Mouse (Mus musculus) stomach, embryonic 16.5 days (tissue): Measurements from ENCODE around the gene Cenpt. TPM values are rescaled to one million over a fixed set of nuclear protein-coding genes. Genes with fewer than 3 reads are reported as not detected.

ENCODE experiments used
- ATAC-seq: fragments of 200-750 bp; cut with Nextera tagmentation; 2 replicates; pipeline ENCODE4 v1.8.0; 2017; ENCODE audit warnings: moderate number of reproducible peaks, moderate TSS enrichment; ENCODE audit not compliant: insufficient read depth, low FRiP score
- H3K27ac ChIP-seq: fragments of 300-500 bp; sonication (generic); 2 replicates; pipeline ENCODE4 v1.5.1; 2014; ENCODE audit warnings: low read length
- H3K27me3 ChIP-seq: fragments of 300-500 bp; sonication (generic); 2 replicates; pipeline ENCODE4 v1.6.1; 2014; ENCODE audit warnings: low read length, control low read depth, mixed read lengths; ENCODE audit not compliant: control insufficient read depth, insufficient read depth
- H3K36me3 ChIP-seq: fragments of 300-500 bp; sonication (generic); 2 replicates; pipeline ENCODE4 v1.6.1; 2014; ENCODE audit warnings: low read length; ENCODE audit not compliant: control insufficient read depth, insufficient read depth
- H3K4me1 ChIP-seq: fragments of 300-500 bp; sonication (generic); 2 replicates; pipeline ENCODE4 v1.6.1; 2014; ENCODE audit warnings: low read length, control low read depth, mixed read lengths; ENCODE audit not compliant: control insufficient read depth, insufficient read depth
- H3K4me2 ChIP-seq: fragments of 300-500 bp; sonication (generic); 2 replicates; pipeline ENCODE4 v1.6.1; 2014; ENCODE audit warnings: low read depth, low read length, mixed read lengths
- H3K4me3 ChIP-seq: fragments of 300-500 bp; sonication (generic); replicated peaks from 2 replicates; pipeline ENCODE4 v1.5.1; 2014; ENCODE audit warnings: mild to moderate bottlenecking, low read length
- H3K9ac ChIP-seq: fragments of 300-500 bp; sonication (generic); 2 replicates; pipeline ENCODE4 v1.6.1; 2014; ENCODE audit warnings: low read length
- H3K9me3 ChIP-seq: fragments of 300-500 bp; sonication (generic); replicated peaks from 2 replicates; pipeline ENCODE4 v1.6.1; 2016; ENCODE audit warnings: low read length, control low read depth; ENCODE audit not compliant: control insufficient read depth
- WGBS: fragments of 180-500 bp; shearing (Covaris S2); extraction: QIAGEN DNeasy Blood & Tissue Kit; methylation state at CpG from one replicate; pipeline ENCODE4 v1.1.7; 2014; 5-methylcytosine and 5-hydroxymethylcytosine counted together
- polyA plus RNA-seq: library from polyadenylated mRNA; unstranded; fragments of >200 nt; fragmentation: Nextera tagmentation; extraction: Ambion mirVana; gene quantifications from 2 replicates; pipeline ENCODE4 v1.2.1, GENCODE M21; 2015

Cenpt gene
- polyA plus RNA-seq, 1 experiment from 2014 or later: 39.4 TPM

GRCm38 (mm10) chr8:105813241-105813640 is 39.8 kb downstream of the Cenpt start:
- Histone ChIP-seq H3K9ac (no peak overlapping the region), H3K36me3 (no peaks in the 10 kb centered on the region), H3K27me3 (no peaks in the 10 kb centered on the region), H3K9me3 (no peaks in the 10 kb centered on the region), H3K4me3 (no peak overlapping the region), H3K4me2 (no peak overlapping the region), H3K4me1 (no peaks in the 10 kb centered on the region; the same call in 1 of the 2 replicates), H3K27ac (no peak overlapping the region)
- ATAC-seq: no peak
- 94% methylated on average over 6 of the region's 6 CpGs for WGBS

- no peak overlapping the region for H3K4me2 ChIP-seq
- WGBS: 83% methylated on average over 5 of the region's 5 CpGs
These were observed 40.6 kb downstream of the Cenpt start for GRCm38 (mm10) chr8:105812511-105812910.

GRCm38 (mm10) chr8:105811543-105811942 is 41.5 kb downstream of the Cenpt start:
- 66% methylated on average over 3 of the region's 3 CpGs for WGBS
- ATAC-seq: no peak
- H3K27me3 ChIP-seq: no peaks in the 10 kb centered on the region

More at GRCm38 (mm10) chr8:105812511-105812910, 40.6 kb downstream of the Cenpt start:
- no peaks in the 10 kb centered on the region; the same call in 1 of the 2 replicates for H3K4me1 ChIP-seq
- no peaks in the 10 kb centered on the region for H3K27me3 ChIP-seq
- no peak overlapping the region for H3K4me3 ChIP-seq
- no peak overlapping the region for H3K9ac ChIP-seq
- no peak for ATAC-seq
- no peaks in the 10 kb centered on the region for H3K36me3 ChIP-seq
- no peak overlapping the region; the same call in 1 of the 2 replicates for H3K27ac ChIP-seq
- no peaks in the 10 kb centered on the region for H3K9me3 ChIP-seq

GRCm38 (mm10) chr8:105811061-105811460 is 42.0 kb downstream of the Cenpt start:
- H3K9me3 ChIP-seq: no peaks in the 10 kb centered on the region
- no peak overlapping the region for H3K4me3 ChIP-seq
- 89% methylated on average over 10 of the region's 10 CpGs for WGBS
- no peaks in the 10 kb centered on the region for H3K27me3 ChIP-seq
- H3K4me1 ChIP-seq: no peaks in the 10 kb centered on the region; the same call in 1 of the 2 replicates
- no peaks in the 10 kb centered on the region for H3K36me3 ChIP-seq
- H3K4me2 ChIP-seq: no peak overlapping the region
- no peak overlapping the region for H3K9ac ChIP-seq
- no peak for ATAC-seq
- H3K27ac ChIP-seq: no peak overlapping the region

More at GRCm38 (mm10) chr8:105811543-105811942, 41.5 kb downstream of the Cenpt start:
- H3K4me3 ChIP-seq: no peak overlapping the region
- H3K9me3 ChIP-seq: no peaks in the 10 kb centered on the region
- no peak overlapping the region for H3K9ac ChIP-seq
- no peaks in the 10 kb centered on the region for H3K36me3 ChIP-seq
- H3K4me2 ChIP-seq: no peak overlapping the region
- H3K4me1 ChIP-seq: no peaks in the 10 kb centered on the region; the same call in 1 of the 2 replicates
- H3K27ac ChIP-seq: no peak overlapping the region

- 85% methylated on average over 6 of the region's 6 CpGs for WGBS
- H3K4me3 ChIP-seq: no peak overlapping the region
- H3K4me2 ChIP-seq: no peak overlapping the region
- no peaks in the 10 kb centered on the region for H3K36me3 ChIP-seq
- H3K27me3 ChIP-seq: no peaks in the 10 kb centered on the region
- ATAC-seq: no peak
- H3K9me3 ChIP-seq: no peaks in the 10 kb centered on the region
- H3K4me1 ChIP-seq: no peaks in the 10 kb centered on the region; the same call in 1 of the 2 replicates
- no peak overlapping the region for H3K27ac ChIP-seq
- no peak overlapping the region for H3K9ac ChIP-seq
These were observed 42.8 kb downstream of the Cenpt start for GRCm38 (mm10) chr8:105810245-105810786.

GRCm38 (mm10) chr8:105808480-105808879 is 44.6 kb downstream of the Cenpt start:
- no peak overlapping the region for H3K4me3 ChIP-seq
- no peaks in the 10 kb centered on the region for H3K36me3 ChIP-seq
- H3K9ac ChIP-seq: no peak overlapping the region
- no peak overlapping the region for H3K4me2 ChIP-seq
- no peaks in the 10 kb centered on the region for H3K9me3 ChIP-seq
- WGBS: 96% methylated on average over 2 of the region's 2 CpGs
- H3K4me1 ChIP-seq: no peaks in the 10 kb centered on the region; the same call in 1 of the 2 replicates
- no peak overlapping the region for H3K27ac ChIP-seq
- ATAC-seq: no peak
- no peaks in the 10 kb centered on the region for H3K27me3 ChIP-seq

GRCm38 (mm10) chr8:105807766-105808165 is 45.3 kb downstream of the Cenpt start:
- Histone ChIP-seq H3K4me1 (no peaks in the 10 kb centered on the region; the same call in 1 of the 2 replicates), H3K9ac (no peak overlapping the region), H3K27ac (no peak overlapping the region), H3K4me3 (no peak overlapping the region), H3K4me2 (no peak overlapping the region), H3K27me3 (no peaks in the 10 kb centered on the region), H3K9me3 (no peaks in the 10 kb centered on the region), H3K36me3 (no peaks in the 10 kb centered on the region)
- WGBS: 85% methylated on average over 5 of the region's 5 CpGs
- ATAC-seq: no peak

GRCm38 (mm10) chr8:105805964-105806363 is 47.1 kb downstream of the Cenpt start:
- no peaks in the 10 kb centered on the region for H3K27me3 ChIP-seq
- H3K9me3 ChIP-seq: no peaks in the 10 kb centered on the region
- H3K9ac ChIP-seq: no peak overlapping the region
- no peak for ATAC-seq
- WGBS: 76% methylated on average over 1 of the region's 1 CpGs
- H3K4me1 ChIP-seq: peaks cover 2% of the 10 kb centered on the region; the same call in 1 of the 2 replicates
- H3K4me3 ChIP-seq: no peak overlapping the region
- peak overlapping the region; percentile 67; the same call in 1 of the 2 replicates for H3K27ac ChIP-seq
- no peaks in the 10 kb centered on the region for H3K36me3 ChIP-seq
- H3K4me2 ChIP-seq: no peak overlapping the region

GRCm38 (mm10) chr8:105805346-105805745 is 47.7 kb downstream of the Cenpt start:
- Histone ChIP-seq H3K27ac (peak overlapping the region; percentile 67), H3K4me1 (peaks cover 7% of the 10 kb centered on the region; the same call in 1 of the 2 replicates), H3K9ac (no peak overlapping the region; the same call in 1 of the 2 replicates), H3K4me3 (no peak overlapping the region), H3K4me2 (no peak overlapping the region), H3K27me3 (no peaks in the 10 kb centered on the region), H3K36me3 (no peaks in the 10 kb centered on the region), H3K9me3 (no peaks in the 10 kb centered on the region)
- WGBS: 65% methylated on average over 3 of the region's 3 CpGs
- ATAC-seq: no peak
